In the genomic region with DNA sequence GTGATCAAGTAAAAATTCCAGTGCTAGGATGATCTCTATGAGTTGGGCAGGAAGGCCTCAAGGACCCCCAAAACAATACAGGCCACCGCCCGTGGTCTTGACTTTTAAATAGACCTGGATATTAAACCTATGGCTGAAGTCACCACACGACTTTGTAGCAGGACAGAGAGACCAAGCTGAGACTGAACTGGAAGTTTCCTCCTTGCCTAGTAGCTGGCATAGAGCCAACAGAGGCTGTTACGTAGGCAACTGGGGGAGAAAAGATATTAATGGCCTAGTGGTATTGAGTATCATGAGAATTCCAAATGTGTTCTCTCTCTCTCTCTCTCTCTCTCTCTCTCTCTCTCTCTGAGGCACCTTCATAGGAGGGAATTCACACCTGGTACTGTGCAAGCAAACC, we compare ENCODE assay signal across 34 mouse cellular contexts. TPM values are rescaled to one million over a fixed set of nuclear protein-coding genes. Genes with fewer than 3 reads are reported as not detected.
DNase-seq lines count a peak whose midpoint lies in the region; ATAC-seq and TF ChIP-seq lines count a peak whose summit lies in the region.
"Had no signal": no experiment of that assay in that cellular context is flagged by ENCODE, and none has a peak within 500 bp of the region (broad histone marks: within the 10 kb centered on the region; RNA-seq: fewer than 3 reads in every experiment).

No protein-coding gene starts in this region.

- intact Hi-C loops in gastrocnemius, postnatal 14 days (cut with DNase I; ENCODE audit: low total_unique reads), result no loop called here

- H3K9ac ChIP-seq in embryonic facial prominence, embryonic 14.5 days (ENCODE audit: low read depth, low read length), result no peak overlapping the region
- H3K9ac ChIP-seq in kidney, postnatal 0 days (ENCODE audit: low read depth, low read length), result no peak overlapping the region
- H3K9ac ChIP-seq: embryonic facial prominence, embryonic 15.5 days; forebrain, embryonic 12.5 days; heart, embryonic 13.5 days; hindbrain, embryonic 15.5 days; liver, embryonic 13.5 days; midbrain, embryonic 13.5 days; neural tube, embryonic 15.5 days had no signal

- no peaks in the 10 kb centered on the region for H3K4me1 ChIP-seq in embryonic facial prominence, embryonic 14.5 days (ENCODE audit: control insufficient read depth, insufficient read depth, low read length)
- no peaks in the 10 kb centered on the region for H3K4me1 ChIP-seq in embryonic facial prominence, embryonic 10.5 days
- no peaks in the 10 kb centered on the region for H3K4me1 ChIP-seq in kidney, postnatal 0 days (replicated peaks; ENCODE audit: insufficient read depth, low read length)
- H3K4me1 ChIP-seq: embryonic facial prominence, embryonic 15.5 days; forebrain, embryonic 12.5 days; hindbrain, embryonic 10.5 days; hindbrain, embryonic 15.5 days; midbrain, embryonic 13.5 days; neural tube, embryonic 15.5 days had no signal

- no peak for TF ChIP-seq CTCF in kidney, postnatal 0 days (IDR thresholded peaks at IDR 0.05; ENCODE audit: low read depth)

- H3K36me3 ChIP-seq in embryonic facial prominence, embryonic 14.5 days (ENCODE audit: control insufficient read depth, insufficient read depth, low read length), result no peaks in the 10 kb centered on the region
- no peaks in the 10 kb centered on the region for H3K36me3 ChIP-seq in embryonic facial prominence, embryonic 10.5 days (replicated peaks)
- H3K36me3 ChIP-seq in kidney, postnatal 0 days (ENCODE audit: insufficient read depth, low read length), result no peaks in the 10 kb centered on the region
- H3K36me3 ChIP-seq: embryonic facial prominence, embryonic 15.5 days; forebrain, embryonic 12.5 days; hindbrain, embryonic 10.5 days; hindbrain, embryonic 15.5 days; midbrain, embryonic 13.5 days; neural tube, embryonic 15.5 days had no signal

- H3K27me3 ChIP-seq in embryonic facial prominence, embryonic 14.5 days (replicated peaks; ENCODE audit: control insufficient read depth, insufficient read depth, low read length), result no peaks in the 10 kb centered on the region
- H3K27me3 ChIP-seq in embryonic facial prominence, embryonic 10.5 days (replicated peaks; ENCODE audit: low read depth, poor library complexity, severe bottlenecking), result no peaks in the 10 kb centered on the region
- no peaks in the 10 kb centered on the region for H3K27me3 ChIP-seq in kidney, postnatal 0 days (ENCODE audit: insufficient read depth, low read length)
- H3K27me3 ChIP-seq: embryonic facial prominence, embryonic 15.5 days; forebrain, embryonic 12.5 days; heart, embryonic 13.5 days; hindbrain, embryonic 15.5 days; liver, embryonic 13.5 days; midbrain, embryonic 13.5 days; neural tube, embryonic 15.5 days had no signal

- 80% methylated on average over 4 of the region's 4 CpGs for WGBS in embryonic facial prominence, embryonic 14.5 days
- WGBS in embryonic facial prominence, embryonic 10.5 days, result 87% methylated on average over 4 of the region's 4 CpGs
- 65% methylated on average over 4 of the region's 4 CpGs for WGBS in kidney, postnatal 0 days

- DNase-seq in embryonic facial prominence, embryonic 14.5 days (ENCODE audit: low spot score), result peak; percentile 29
- no peak for DNase-seq in embryonic facial prominence, embryonic 10.5 days (ENCODE audit: low spot score)
- peak; percentile 25 for DNase-seq in kidney, postnatal 0 days (ENCODE audit: low spot score)
- no peak for DNase-seq in kidney, adult 18-20 months
- DNase-seq in lung, postnatal 36 days, result peak; percentile 21
- DNase-seq in lung, postnatal 10 days, result no peak
- DNase-seq in NIH3T3 (ENCODE audit: low read depth), result peak; percentile 8
- DNase-seq in gastrocnemius, postnatal 14 days, result no peak
- DNase-seq: adrenal gland, adult 2 months; cerebellum, adult 18-20 months; gastrocnemius, postnatal 25 days; heart, adult 18-20 months; heart, postnatal 10 days; kidney, adult 9 months; kidney, postnatal 4 days; left cerebral cortex, postnatal 4 days; liver, embryonic 13.5 days; lung, adult 2 months; right cerebral cortex, adult 18-20 months; right cerebral cortex, postnatal 4 days; thymus, adult 18-20 months; thymus, postnatal 25 days had no signal

- H3K4me3 ChIP-seq in embryonic facial prominence, embryonic 14.5 days (ENCODE audit: low read depth, low read length), result no peak overlapping the region
- no peak overlapping the region for H3K4me3 ChIP-seq in embryonic facial prominence, embryonic 10.5 days
- H3K4me3 ChIP-seq in kidney, postnatal 0 days (replicated peaks; ENCODE audit: low read depth, low read length), result no peak overlapping the region
- H3K4me3 ChIP-seq: embryonic facial prominence, embryonic 15.5 days; forebrain, embryonic 12.5 days; heart, embryonic 13.5 days; hindbrain, embryonic 10.5 days; hindbrain, embryonic 15.5 days; liver, embryonic 13.5 days; midbrain, embryonic 13.5 days; neural tube, embryonic 15.5 days had no signal

- no peak overlapping the region for H3K27ac ChIP-seq in embryonic facial prominence, embryonic 14.5 days (replicated peaks; ENCODE audit: low read depth, low read length)
- no peak overlapping the region for H3K27ac ChIP-seq in embryonic facial prominence, embryonic 10.5 days (replicated peaks)
- H3K27ac ChIP-seq in kidney, postnatal 0 days, result no peak overlapping the region
- H3K27ac ChIP-seq: embryonic facial prominence, embryonic 15.5 days; forebrain, embryonic 12.5 days; heart, embryonic 13.5 days; hindbrain, embryonic 10.5 days; hindbrain, embryonic 15.5 days; liver, embryonic 13.5 days; macrophage; midbrain, embryonic 13.5 days; neural tube, embryonic 15.5 days; stomach, postnatal 0 days had no signal

- no peak overlapping the region for H3K4me2 ChIP-seq in embryonic facial prominence, embryonic 14.5 days (ENCODE audit: low read depth, low read length)
- no peak overlapping the region for H3K4me2 ChIP-seq in kidney, postnatal 0 days (ENCODE audit: low read length)
- H3K4me2 ChIP-seq: embryonic facial prominence, embryonic 15.5 days; forebrain, embryonic 12.5 days; heart, embryonic 13.5 days; hindbrain, embryonic 15.5 days; liver, embryonic 13.5 days; midbrain, embryonic 13.5 days; neural tube, embryonic 15.5 days had no signal

- H3K9me3 ChIP-seq in embryonic facial prominence, embryonic 14.5 days (ENCODE audit: control insufficient read depth, low read length), result no peaks in the 10 kb centered on the region
- H3K9me3 ChIP-seq in embryonic facial prominence, embryonic 10.5 days, result no peaks in the 10 kb centered on the region
- no peaks in the 10 kb centered on the region for H3K9me3 ChIP-seq in kidney, postnatal 0 days (replicated peaks; ENCODE audit: low read length)
- H3K9me3 ChIP-seq: forebrain, embryonic 12.5 days; heart, embryonic 13.5 days; hindbrain, embryonic 10.5 days; hindbrain, embryonic 15.5 days; liver, embryonic 13.5 days; midbrain, embryonic 13.5 days; neural tube, embryonic 15.5 days had no signal

- ATAC-seq in embryonic facial prominence, embryonic 14.5 days (ENCODE audit: low read depth), result peak; percentile 2; the same call in 1 of the 2 replicates
- ATAC-seq in kidney, postnatal 0 days (replicated peaks; ENCODE audit: low FRiP score, low read depth), result no peak
- ATAC-seq: activated CD4-positive, CD25-positive, alpha-beta regulatory T cell, adult 4 months; CD4-positive, CD25-positive, alpha-beta regulatory T cell, adult 4 months; inflammation-experienced regulatory T-cells, adult 6 months; midbrain, embryonic 13.5 days had no signal

RNA-seq across cellular contexts. Expression of gene Dcaf17, which starts 50.8 kb away (rescaled TPM):
- 22.0 and 23.8 TPM in 2 replicates for polyA plus RNA-seq in embryonic facial prominence, embryonic 14.5 days (2014; fragmentation: Nextera tagmentation; extraction: Ambion mirVana)
- polyA plus RNA-seq in embryonic facial prominence, embryonic 10.5 days (2016; fragmentation: Nextera tagmentation; extraction: Ambion mirVana), result 36.3 and 42.4 TPM in 2 replicates
- polyA plus RNA-seq in kidney, postnatal 0 days (2015; fragmentation: Nextera tagmentation; extraction: Ambion mirVana), result 27.3 and 33.6 TPM in 2 replicates
- 1 to 10 TPM; 4.4 to 5.0 TPM for total RNA-seq in gastrocnemius, postnatal 14 days (2021)

RNA-seq across cellular contexts. Expression of gene Mettl8, which starts 51.0 kb away (rescaled TPM):
- polyA plus RNA-seq in embryonic facial prominence, embryonic 14.5 days (2014; fragmentation: Nextera tagmentation; extraction: Ambion mirVana), result 14.9 and 16.5 TPM in 2 replicates
- 20.4 and 24.9 TPM in 2 replicates for polyA plus RNA-seq in embryonic facial prominence, embryonic 10.5 days (2016; fragmentation: Nextera tagmentation; extraction: Ambion mirVana)
- 14.5 and 15.7 TPM in 2 replicates for polyA plus RNA-seq in kidney, postnatal 0 days (2015; fragmentation: Nextera tagmentation; extraction: Ambion mirVana)
- total RNA-seq in gastrocnemius, postnatal 14 days (2021), result 1 to 10 TPM; 5.6 to 6.0 TPM

Comparison
In these comparisons a context has a peak if more than half of its experiments do, and no peak if none do; other contexts are left out.
1. DNase-seq: peak in embryonic facial prominence, embryonic 14.5 days (single experiment), kidney, postnatal 0 days (single experiment), lung, postnatal 36 days (single experiment) and NIH3T3 (single experiment); none in embryonic facial prominence, embryonic 10.5 days (single experiment), kidney, adult 18-20 months (single experiment), lung, postnatal 10 days (single experiment) and gastrocnemius, postnatal 14 days (single experiment).